Mouse (Mus musculus) cerebellum, adult 9-10 months (tissue): ENCODE results near the gene Ppp1r12c.

Experiments
- DNase-seq: peaks from one replicate; pipeline ENCODE4 v3.0.0; 2022

The Ppp1r12c gene

GRCm38 (mm10) chr7:4515853-4516252 lies 14.4 kb upstream of the Ppp1r12c start:
- no peak for DNase-seq

DNA sequence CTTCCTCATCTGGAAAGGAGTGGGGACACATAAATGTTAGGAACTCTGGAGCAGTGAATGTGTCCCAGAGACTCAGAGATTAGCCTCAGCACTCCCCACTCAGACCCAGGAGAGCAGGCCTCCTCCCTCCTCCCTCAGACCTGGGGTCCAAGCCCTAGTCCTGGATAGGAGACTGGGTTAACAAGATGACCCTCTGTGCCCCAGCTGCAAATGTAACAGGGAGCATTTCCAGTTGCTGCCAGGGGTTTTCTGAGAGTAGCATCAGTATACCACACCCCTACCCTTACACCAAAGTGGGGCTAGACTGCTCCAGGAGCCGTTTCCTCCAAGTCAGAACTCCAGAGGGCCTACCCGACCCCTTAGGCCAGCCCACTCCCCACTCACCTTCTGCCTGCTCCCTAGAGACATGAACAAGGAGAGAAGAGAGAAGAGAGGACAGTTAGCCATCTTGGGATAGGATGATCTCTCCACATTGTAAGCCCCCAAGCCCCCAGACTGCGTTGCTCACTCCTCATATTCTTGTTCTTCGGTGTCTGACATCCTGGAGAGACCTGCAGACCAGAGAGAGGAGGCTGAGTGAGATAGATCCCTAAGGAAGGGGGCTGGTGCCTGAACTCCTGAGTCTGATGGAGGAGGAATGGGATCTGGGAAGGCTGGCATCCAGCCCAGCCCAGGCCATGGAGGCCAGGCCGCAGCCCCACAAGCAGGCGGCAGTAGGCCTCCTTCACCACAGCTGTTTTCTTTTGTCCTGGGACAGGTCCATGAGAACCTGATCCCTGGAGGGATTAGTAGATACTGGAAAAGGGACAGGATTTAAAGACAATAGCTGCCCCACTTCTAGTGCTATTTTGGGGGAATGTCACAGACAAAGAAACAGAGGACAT lies 12.6 kb upstream of the Ppp1r12c start:
- DNase-seq, result no peak

- DNase-seq, result no peak
Observed at GRCm38 (mm10) chr7:4513236-4513635, 11.8 kb upstream of the Ppp1r12c start.

DNA sequence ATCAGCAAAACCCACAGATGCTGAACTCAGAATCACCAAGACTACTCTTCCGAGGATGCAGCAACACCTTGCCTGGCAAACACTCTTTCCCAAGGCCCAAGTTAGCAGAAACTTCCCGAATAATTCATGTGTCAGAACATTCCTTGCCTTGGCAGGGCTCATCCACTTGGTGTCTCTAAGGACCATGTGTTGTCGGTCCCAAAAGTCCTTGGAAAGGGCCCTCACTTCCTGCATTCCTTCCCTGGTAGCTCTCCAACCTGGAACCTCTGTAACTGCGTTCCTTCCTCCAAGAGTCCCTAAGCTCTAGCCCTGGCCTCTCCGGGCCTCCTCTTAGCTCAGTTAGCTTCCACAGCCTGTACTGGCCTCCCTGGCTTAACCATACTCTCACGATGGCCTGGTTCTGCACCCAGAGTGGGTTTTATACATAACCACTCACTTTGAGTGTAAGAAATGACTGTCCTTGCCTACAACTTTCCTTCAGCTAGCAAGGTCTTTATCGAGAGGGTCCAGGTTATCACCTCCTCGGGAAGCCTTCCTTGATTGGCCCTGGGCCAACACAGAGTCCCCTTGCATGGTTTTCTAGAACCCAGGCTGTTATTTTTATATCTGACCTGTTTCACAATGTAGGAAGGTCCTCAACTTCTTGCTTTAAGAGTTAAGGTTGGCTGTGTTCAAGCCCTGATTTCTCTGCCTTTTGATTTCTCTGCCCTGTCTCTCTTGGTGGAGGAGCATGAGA lies 10.2 kb upstream of the Ppp1r12c start:
- DNase-seq, result no peak

DNA sequence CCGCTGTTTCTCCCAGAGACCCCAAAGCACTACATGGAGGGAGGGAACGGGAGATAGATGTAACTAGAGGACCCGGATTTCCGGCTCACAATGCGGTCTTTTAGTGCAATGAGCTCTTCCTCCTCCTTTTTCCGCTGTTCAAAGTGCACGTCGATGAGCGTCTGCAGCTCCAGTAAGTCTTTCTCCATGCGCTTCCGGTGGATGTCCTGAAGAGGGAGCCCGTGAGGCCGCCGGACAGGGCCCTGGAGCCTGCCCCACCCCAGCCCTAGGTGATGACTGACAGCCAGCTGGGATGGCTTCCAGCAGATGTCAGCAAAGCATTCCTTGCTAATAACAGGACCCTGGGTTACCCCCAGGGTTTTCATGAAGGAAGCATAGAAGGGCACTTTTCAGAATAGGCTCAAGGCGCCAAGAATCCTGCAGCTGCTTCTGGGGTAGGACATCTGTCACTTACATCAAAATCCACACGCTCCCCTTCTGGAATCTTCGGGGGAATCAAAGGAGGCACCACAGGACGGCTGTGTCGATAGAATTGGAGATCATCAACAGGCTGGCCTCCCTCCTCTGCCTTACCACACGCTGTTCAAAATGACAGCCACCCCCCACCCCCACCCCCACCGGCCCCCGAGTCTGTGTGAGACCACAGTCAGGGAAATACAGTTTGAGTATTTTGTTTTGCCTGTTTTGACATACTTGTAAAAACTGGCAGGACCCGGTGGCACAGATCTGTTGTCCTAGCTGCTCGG lies 8.6 kb upstream of the Ppp1r12c start:
- no peak for DNase-seq

DNA sequence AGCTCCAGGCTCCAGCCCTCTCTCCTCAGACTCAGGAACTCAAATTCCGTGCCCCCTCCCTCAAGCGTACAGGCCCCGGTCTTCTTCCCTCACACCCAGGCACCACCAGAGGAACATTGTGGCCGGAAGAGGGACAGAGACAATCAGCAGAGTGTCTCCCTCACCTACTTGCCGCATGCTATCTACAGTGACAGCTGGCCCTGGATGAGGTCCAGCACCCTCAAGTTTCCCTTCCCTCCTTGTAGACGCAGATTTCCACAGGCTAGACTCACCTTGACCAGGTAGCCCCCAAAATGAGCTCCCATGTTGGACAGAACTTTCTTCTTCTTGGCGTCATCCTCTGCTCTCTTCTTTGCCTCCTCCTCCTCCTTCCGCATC lies 7.2 kb upstream of the Ppp1r12c start:
- no peak for DNase-seq

- no peak for DNase-seq
Observed at GRCm38 (mm10) chr7:4508062-4508738, 6.7 kb upstream of the Ppp1r12c start.

DNA sequence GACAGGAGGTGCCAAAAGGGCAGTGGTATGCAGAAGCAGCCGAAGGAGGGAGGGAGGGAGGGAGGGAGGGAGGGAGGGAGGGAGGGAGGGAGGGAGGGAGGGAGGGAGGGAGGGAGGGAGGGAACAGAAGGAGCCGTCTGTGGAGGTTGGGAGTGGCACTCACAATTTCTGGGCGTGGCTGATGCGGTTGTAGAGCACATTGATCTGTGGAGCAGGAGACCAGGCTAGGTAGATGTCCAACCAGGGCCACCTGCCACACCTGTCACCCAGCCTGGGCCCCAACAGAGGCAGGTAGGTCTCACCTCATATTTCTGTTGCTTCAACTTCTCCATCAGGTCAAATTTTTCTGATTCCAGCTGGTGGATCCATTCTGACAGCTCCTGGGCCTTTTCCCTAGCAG lies 5.7 kb upstream of the Ppp1r12c start:
- DNase-seq, result no peak

GRCm38 (mm10) chr7:4504646-4505435 lies 3.4 kb upstream of the Ppp1r12c start:
- DNase-seq, result no peak

DNA sequence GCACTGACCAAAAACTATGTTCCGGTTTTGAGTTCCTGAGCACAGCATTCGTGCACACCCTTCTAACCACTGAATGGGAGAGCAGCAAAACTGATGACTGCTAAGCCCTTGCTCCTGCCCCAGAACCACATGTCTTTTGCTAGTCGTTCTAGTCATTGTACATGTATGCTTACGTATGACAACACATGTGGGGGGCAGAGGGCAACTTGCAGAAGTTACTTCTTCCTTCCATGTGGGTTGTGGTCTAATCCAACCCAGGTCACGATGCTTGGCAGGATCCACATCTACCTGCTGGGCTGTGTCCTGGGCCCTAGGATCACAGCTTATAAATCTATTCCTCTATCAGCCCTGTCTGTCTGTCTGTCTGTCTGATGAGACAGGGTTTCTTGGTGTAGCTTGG lies 2.4 kb upstream of the Ppp1r12c start:
- no peak for DNase-seq

- peak; percentile 62 for DNase-seq
Observed at GRCm38 (mm10) chr7:4503100-4503499, 1.6 kb upstream of the Ppp1r12c start.

DNA sequence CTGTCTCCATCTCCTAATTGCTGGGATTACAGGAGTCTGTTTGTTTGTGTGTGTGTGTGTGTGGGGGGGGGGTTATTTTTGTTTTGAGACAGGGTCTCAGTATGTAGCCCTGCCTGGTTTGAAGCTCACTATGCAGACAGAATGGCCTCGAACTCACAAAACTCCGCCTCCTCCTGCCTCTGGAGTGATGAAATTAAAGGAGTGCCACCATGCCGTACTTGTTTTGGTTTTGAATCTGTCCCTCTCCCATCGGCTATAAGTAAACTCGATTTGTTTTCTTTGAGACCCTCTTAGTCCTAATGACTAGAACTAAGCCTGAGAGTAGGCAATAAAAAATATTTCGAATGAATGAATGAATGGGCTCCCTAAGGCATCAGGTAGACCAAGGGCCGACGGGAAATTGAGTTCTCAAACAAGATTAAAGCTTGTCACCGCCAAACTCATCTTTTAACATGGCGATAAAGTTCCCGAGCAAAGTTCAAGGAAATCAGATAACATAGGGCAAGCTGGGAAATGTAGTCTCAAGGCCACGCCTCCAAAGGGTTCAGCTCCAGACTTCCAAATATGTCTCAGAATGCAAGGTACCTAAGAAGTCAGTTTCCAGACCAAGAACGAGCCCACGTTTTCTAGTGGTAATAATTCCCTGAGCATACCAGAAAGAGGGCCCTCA lies 1.1 kb upstream of the Ppp1r12c start:
- DNase-seq, result peak; percentile 88

DNA sequence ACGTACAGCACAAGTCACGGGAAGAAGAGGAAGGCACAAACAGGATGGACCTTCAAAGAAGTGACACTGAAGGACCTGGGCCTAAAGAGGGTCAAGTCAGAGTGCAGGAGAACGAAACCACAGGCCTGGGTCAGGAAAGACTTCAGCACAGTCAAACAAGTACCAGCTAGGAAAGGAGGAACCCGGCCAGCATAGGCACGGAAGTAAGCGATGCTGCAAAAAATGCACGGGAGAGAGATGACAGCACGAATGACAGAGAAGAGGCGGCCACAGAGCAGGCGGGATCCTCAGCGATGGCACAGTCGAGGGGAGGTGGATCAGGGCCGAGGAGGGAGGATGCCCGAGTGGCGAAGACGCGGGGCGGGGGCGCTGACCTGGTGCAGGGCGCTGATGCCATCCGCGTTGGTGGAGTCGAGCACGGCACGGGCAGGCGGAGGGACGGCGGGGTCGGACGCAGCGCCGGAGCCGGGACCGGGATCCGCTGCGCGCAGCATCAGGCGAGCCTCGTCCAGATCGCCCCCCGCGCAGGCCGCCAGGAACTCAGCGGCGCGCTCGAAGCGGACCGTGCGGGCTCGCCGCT lies 498 bp downstream of the Ppp1r12c start:
- DNase-seq, result peak; percentile 74

GRCm38 (mm10) chr7:4499034-4499433 lies 2.4 kb downstream of the Ppp1r12c start:
- DNase-seq, result no peak

DNA sequence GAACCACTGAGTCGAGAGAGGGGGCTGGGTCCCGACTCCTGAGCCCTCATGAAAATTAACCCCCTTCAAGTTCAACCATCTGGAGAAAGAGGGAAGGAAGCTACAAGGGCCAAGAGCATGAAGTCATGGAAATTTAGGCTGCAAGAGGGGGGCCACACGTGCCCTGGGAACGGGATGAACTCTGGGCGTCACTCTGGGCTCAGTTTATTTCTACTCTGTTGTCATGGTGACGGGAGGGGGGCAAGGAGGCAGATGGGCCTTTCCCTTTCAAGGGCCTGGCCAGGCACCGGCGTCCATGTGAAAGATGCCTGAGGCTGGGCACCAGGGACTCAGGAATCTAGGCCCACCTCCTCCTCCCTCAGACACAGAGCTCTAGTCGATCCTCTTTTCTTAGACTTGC lies 3.2 kb downstream of the Ppp1r12c start:
- no peak for DNase-seq

DNA sequence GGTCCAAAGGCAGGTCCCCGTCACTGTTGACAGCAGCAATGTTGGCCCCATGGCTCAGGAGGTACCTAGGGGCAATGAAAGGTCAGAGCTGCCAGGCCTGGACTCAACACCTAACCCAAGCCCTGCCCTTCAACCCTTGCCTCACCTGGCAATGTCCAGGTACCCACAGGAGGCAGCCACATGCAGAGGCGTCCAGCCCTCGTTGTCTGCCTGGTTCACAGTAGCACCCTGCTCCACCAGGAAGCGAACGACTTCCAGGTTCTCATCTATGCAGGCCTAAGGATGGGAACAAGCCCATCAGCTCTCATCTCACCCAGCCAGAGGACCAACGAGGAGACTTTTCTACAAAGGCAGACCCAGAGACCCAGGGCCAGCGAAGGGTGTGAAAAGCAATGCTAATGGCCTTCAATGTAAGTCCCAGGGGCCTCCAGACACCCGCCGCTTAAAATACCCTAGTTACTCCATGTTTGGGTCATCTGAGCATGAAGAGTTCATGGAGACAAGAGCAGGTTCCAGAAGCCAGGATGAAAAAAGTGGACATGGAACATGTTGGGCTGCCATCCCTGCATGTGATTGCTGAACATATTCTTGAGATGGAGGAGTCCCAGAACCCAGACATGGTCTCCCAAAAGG lies 4.1 kb downstream of the Ppp1r12c start:
- DNase-seq, result no peak

- no peak for DNase-seq
Observed at GRCm38 (mm10) chr7:4496468-4496867, 5.0 kb downstream of the Ppp1r12c start.

DNA sequence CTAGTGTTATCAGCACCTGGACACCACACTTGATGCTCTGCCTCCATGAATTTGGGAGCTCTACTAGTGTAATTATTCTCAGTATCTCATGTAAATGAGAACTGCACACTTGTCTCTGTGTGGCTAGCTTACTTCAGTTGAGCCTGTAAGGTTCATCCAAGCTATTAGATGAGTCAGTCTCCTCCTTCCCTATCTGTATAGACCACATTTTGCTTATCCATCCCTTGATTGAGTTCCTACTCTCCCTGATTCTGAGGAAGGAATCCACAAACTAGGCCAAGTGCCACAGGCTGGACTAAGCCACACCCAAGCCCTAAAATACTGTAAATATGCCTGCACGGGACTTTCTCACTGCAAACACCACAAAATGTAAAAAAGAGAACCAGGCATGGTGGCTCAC lies 7.5 kb downstream of the Ppp1r12c start:
- no peak for DNase-seq

DNA sequence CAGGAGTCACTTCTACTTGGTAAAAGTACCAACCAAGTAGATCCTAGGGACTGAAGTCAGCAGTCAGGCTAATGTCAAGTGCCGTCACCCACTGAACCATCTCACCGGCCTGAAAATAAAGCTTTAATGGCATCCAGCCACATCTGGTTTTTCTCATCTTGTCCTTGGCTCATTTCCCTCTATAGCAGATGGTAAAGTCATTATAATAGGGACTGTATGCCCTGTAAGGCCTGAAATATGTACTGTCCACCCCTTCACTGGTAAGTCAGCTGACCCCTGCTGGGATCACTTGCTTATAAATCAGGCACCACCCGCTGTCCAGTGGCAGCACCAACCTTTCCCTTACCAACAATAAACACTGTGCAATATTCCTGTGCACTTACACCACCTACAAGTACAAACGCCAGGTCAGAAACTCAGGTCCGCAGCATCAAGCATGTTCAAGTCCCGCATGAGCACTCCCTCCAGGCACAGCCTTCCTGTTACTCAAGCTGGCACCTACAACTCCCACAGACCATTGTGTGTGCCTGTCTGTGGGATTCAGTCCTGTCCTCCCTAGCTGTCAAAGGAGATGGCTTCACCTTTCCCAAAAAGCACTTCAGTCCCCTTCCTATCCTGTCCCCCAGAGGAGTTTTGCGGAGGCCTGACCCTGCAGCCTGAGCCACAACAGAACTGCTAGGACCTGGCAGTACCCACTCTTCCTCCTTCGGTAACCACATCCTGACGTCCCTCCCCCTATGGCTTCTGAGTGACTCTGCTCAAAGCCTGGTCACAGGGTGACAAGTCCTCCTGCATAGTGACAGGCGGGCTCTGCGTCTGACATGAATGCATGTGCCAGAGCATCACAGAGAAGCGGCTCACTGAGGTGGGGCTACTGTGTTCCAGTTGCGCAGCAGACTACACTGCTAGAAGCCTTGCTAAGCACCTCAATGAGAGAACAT lies 8.9 kb downstream of the Ppp1r12c start:
- no peak for DNase-seq
